Mouse (Mus musculus): Measurements from ENCODE around the gene Ppp2r2c. TPM values are rescaled to one million over a fixed set of nuclear protein-coding genes. Genes with fewer than 3 reads are reported as not detected.

The Ppp2r2c gene
- polyA plus RNA-seq, 2 experiments = not detected

- H3K4me3 ChIP-seq (ENCODE audit: insufficient read depth in 1 of 2, low read depth in 2 of 2, low read length in 2 of 2) = no peak overlapping the region
- no peak overlapping the region for H3K9ac ChIP-seq (replicated peaks)
- no peaks in the 10 kb centered on the region for H3K4me1 ChIP-seq (replicated peaks; ENCODE audit: control insufficient read depth in 2 of 2, insufficient read depth in 2 of 2, low read length in 1 of 2)
- no peak overlapping the region for H3K4me2 ChIP-seq (ENCODE audit: low read depth)
- TF ChIP-seq EP300 (IDR thresholded peaks at IDR 0.05; ENCODE audit: low read depth) = no peak
- TF ChIP-seq CTCF (IDR thresholded peaks at IDR 0.05; ENCODE audit: low read depth) = no peak
- WGBS (ENCODE audit: insufficient replicate concordance) = 57% methylated on average over 9 of the region's 9 CpGs
- H3K36me3 ChIP-seq (replicated peaks; ENCODE audit: control insufficient read depth, insufficient read depth, low read depth) = no peaks in the 10 kb centered on the region
- no peaks in the 10 kb centered on the region for H3K27me3 ChIP-seq (ENCODE audit: control insufficient read depth, insufficient read depth, low read length)
- H3K9me3 ChIP-seq (ENCODE audit: control insufficient read depth, low read length) = no peaks in the 10 kb centered on the region
- no peak overlapping the region for H3K27ac ChIP-seq
- DNase-seq (ENCODE audit: low read depth in 3 of 3, low spot score in 3 of 3) (no peak), ATAC-seq (ENCODE audit: insufficient read depth) (no peak)
Measured at GRCm38 (mm10) chr5:36977809-36978208, 109.5 kb downstream of the Ppp2r2c start.

GRCm38 (mm10) chr5:36979001-36979400 is 110.7 kb downstream of the Ppp2r2c start:
- no peak for ATAC-seq (ENCODE audit: insufficient read depth)
- WGBS (ENCODE audit: insufficient replicate concordance) = 57% methylated on average over 8 of the region's 8 CpGs
- TF ChIP-seq CTCF (IDR thresholded peaks at IDR 0.05; ENCODE audit: low read depth) (no peak), EP300 (IDR thresholded peaks at IDR 0.05; ENCODE audit: low read depth) (no peak)

GRCm38 (mm10) chr5:36979631-36980030 is 111.3 kb downstream of the Ppp2r2c start:
- no peaks in the 10 kb centered on the region for H3K27me3 ChIP-seq (ENCODE audit: control insufficient read depth, insufficient read depth, low read length)
- H3K4me2 ChIP-seq (ENCODE audit: low read depth) = no peak overlapping the region
- no peak overlapping the region for H3K27ac ChIP-seq
- WGBS (ENCODE audit: insufficient replicate concordance) = 62% methylated on average over 7 of the region's 7 CpGs
- H3K36me3 ChIP-seq (replicated peaks; ENCODE audit: control insufficient read depth, insufficient read depth, low read depth) = no peaks in the 10 kb centered on the region
- H3K9me3 ChIP-seq (ENCODE audit: control insufficient read depth, low read length) = no peaks in the 10 kb centered on the region
- H3K4me1 ChIP-seq (replicated peaks; ENCODE audit: control insufficient read depth in 2 of 2, insufficient read depth in 2 of 2, low read length in 1 of 2) = no peaks in the 10 kb centered on the region
- no peak overlapping the region for H3K9ac ChIP-seq (replicated peaks)
- TF ChIP-seq EP300 (IDR thresholded peaks at IDR 0.05; ENCODE audit: low read depth) (no peak), CTCF (IDR thresholded peaks at IDR 0.05; ENCODE audit: low read depth) (no peak)
- DNase-seq (ENCODE audit: low read depth in 3 of 3, low spot score in 3 of 3) (no peak), ATAC-seq (ENCODE audit: insufficient read depth) (no peak)
- H3K4me3 ChIP-seq (ENCODE audit: insufficient read depth in 1 of 2, low read depth in 2 of 2, low read length in 2 of 2) = no peak overlapping the region

More at GRCm38 (mm10) chr5:36979001-36979400, 110.7 kb downstream of the Ppp2r2c start:
- Histone ChIP-seq H3K9ac (replicated peaks) (no peak overlapping the region), H3K9me3 (ENCODE audit: control insufficient read depth, low read length) (no peaks in the 10 kb centered on the region), H3K27ac (no peak overlapping the region), H3K4me3 (ENCODE audit: insufficient read depth in 1 of 2, low read depth in 2 of 2, low read length in 2 of 2) (no peak overlapping the region), H3K27me3 (ENCODE audit: control insufficient read depth, insufficient read depth, low read length) (no peaks in the 10 kb centered on the region), H3K36me3 (replicated peaks; ENCODE audit: control insufficient read depth, insufficient read depth, low read depth) (no peaks in the 10 kb centered on the region), H3K4me2 (ENCODE audit: low read depth) (no peak overlapping the region), H3K4me1 (replicated peaks; ENCODE audit: control insufficient read depth in 2 of 2, insufficient read depth in 2 of 2, low read length in 1 of 2) (no peaks in the 10 kb centered on the region)
- no peak for DNase-seq (ENCODE audit: low read depth in 3 of 3, low spot score in 3 of 3)

- DNase-seq (ENCODE audit: low read depth in 3 of 3, low spot score in 3 of 3) (no peak), ATAC-seq (ENCODE audit: insufficient read depth) (no peak)
- TF ChIP-seq CTCF (IDR thresholded peaks at IDR 0.05; ENCODE audit: low read depth) = no peak
- TF ChIP-seq EP300 (IDR thresholded peaks at IDR 0.05; ENCODE audit: low read depth) = no peak
- Histone ChIP-seq H3K4me2 (ENCODE audit: low read depth) (no peak overlapping the region), H3K27me3 (ENCODE audit: control insufficient read depth, insufficient read depth, low read length) (no peaks in the 10 kb centered on the region), H3K4me1 (replicated peaks; ENCODE audit: control insufficient read depth in 2 of 2, insufficient read depth in 2 of 2, low read length in 1 of 2) (no peaks in the 10 kb centered on the region), H3K9me3 (ENCODE audit: control insufficient read depth, low read length) (no peaks in the 10 kb centered on the region), H3K27ac (no peak overlapping the region), H3K4me3 (ENCODE audit: insufficient read depth in 1 of 2, low read depth in 2 of 2, low read length in 2 of 2) (no peak overlapping the region), H3K9ac (replicated peaks) (no peak overlapping the region), H3K36me3 (replicated peaks; ENCODE audit: control insufficient read depth, insufficient read depth, low read depth) (no peaks in the 10 kb centered on the region)
- WGBS (ENCODE audit: insufficient replicate concordance) = 75% methylated on average over 4 of the region's 4 CpGs
Measured at GRCm38 (mm10) chr5:36982271-36982670, 114.0 kb downstream of the Ppp2r2c start.

GRCm38 (mm10) chr5:36986617-36987016 is 118.3 kb downstream of the Ppp2r2c start:
- Histone ChIP-seq H3K4me3 (ENCODE audit: insufficient read depth in 1 of 2, low read depth in 2 of 2, low read length in 2 of 2) (no peak overlapping the region), H3K36me3 (replicated peaks; ENCODE audit: control insufficient read depth, insufficient read depth, low read depth) (no peaks in the 10 kb centered on the region), H3K27me3 (ENCODE audit: control insufficient read depth, insufficient read depth, low read length) (no peaks in the 10 kb centered on the region; the same call in none of the 2 replicates), H3K9ac (replicated peaks) (no peak overlapping the region), H3K27ac (no peak overlapping the region), H3K9me3 (ENCODE audit: control insufficient read depth, low read length) (no peaks in the 10 kb centered on the region), H3K4me1 (replicated peaks; ENCODE audit: control insufficient read depth in 2 of 2, insufficient read depth in 2 of 2, low read length in 1 of 2) (no peaks in the 10 kb centered on the region; a peak in 1 of 4 replicates), H3K4me2 (ENCODE audit: low read depth) (no peak overlapping the region)
- ATAC-seq (ENCODE audit: insufficient read depth) = no peak
- TF ChIP-seq CTCF (IDR thresholded peaks at IDR 0.05; ENCODE audit: low read depth) (no peak), EP300 (IDR thresholded peaks at IDR 0.05; ENCODE audit: low read depth) (no peak)
- WGBS (ENCODE audit: insufficient replicate concordance) = 38% methylated on average over 1 of the region's 1 CpGs
- DNase-seq (ENCODE audit: low read depth in 3 of 3, low spot score in 3 of 3) = no peak

Data from liver, embryonic 14.5 days (tissue).